8 mouse cellular contexts compared by ENCODE assay signal in the genomic region with DNA sequence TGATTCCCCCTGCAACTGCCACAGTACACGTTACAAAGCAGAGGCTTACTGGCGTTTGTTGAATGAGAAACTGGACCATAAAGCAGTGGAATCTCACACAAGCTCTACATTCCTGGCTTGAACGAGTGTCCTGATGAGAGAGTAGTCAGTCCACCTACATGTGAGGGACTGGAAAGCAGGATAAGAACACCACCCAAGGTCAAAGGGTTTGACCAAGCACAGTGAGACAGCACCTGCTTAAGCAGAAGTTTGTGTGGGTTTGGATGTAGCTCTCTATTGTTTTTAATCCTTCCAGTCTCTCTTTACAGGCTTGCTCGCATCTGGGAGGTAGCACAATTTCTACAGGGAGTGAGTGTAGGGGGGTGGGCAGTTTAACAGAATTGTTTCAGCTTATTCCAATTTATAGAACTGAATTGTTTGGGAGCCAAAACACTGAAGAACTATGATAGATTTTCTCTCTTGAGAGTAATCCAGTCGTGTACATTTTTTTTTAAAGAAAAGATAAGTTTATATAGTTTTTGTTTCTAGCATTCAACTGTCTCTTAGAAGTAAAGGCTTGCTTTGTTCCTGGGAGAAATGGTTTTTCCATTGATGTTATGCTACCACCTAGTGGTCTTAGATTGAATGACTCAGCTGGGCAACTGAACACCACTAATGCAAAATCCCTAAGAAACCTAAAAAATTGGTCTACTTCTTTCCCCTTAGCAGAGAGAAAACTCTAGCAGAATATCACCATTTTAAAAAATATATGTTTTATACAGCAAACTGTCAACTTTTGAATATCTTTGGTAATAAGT.
A peak's percentile ranks its signal among the peaks of the same experiment; 100 is the strongest.
DNase-seq lines count a peak whose midpoint lies in the region; ATAC-seq lines count a peak whose summit lies in the region.

No protein-coding gene starts in this region.

- H3K9ac ChIP-seq in neural tube, embryonic 13.5 days = no peak overlapping the region

- ATAC-seq in neural tube, embryonic 13.5 days (ENCODE audit: low read depth) = peak; percentile 72; the same call in 1 of the 2 replicates

- peak; percentile 29 for DNase-seq in adrenal gland, postnatal 10 days
- no peak for DNase-seq in adrenal gland, postnatal 25 days
- DNase-seq in right cerebral cortex, adult 2 months (ENCODE audit: low spot score in 2 of 2) = peak; percentile 14 to 55
- no peak for DNase-seq in right cerebral cortex, postnatal 14 days
- peak; percentile 70 for DNase-seq in forelimb bud, embryonic 11.5 days (ENCODE audit: low read depth, low spot score)
- DNase-seq in layer of hippocampus, postnatal 14 days (ENCODE audit: low spot score in 2 of 2) = peak; percentile 4 to 78
- no peak for DNase-seq in urinary bladder, postnatal 10 days (ENCODE audit: low spot score)

- H3K36me3 ChIP-seq in neural tube, embryonic 13.5 days = no peaks in the 10 kb centered on the region

- H3K27me3 ChIP-seq in neural tube, embryonic 13.5 days = no peaks in the 10 kb centered on the region

- H3K4me1 ChIP-seq in neural tube, embryonic 13.5 days (replicated peaks) = no peaks in the 10 kb centered on the region

- H3K9me3 ChIP-seq in neural tube, embryonic 13.5 days = no peaks in the 10 kb centered on the region

- no peak overlapping the region for H3K27ac ChIP-seq in neural tube, embryonic 13.5 days (replicated peaks)

- WGBS in neural tube, embryonic 13.5 days = 16% methylated on average over 5 of the region's 5 CpGs

- H3K4me2 ChIP-seq in neural tube, embryonic 13.5 days = no peak overlapping the region

- H3K4me3 ChIP-seq in neural tube, embryonic 13.5 days = no peak overlapping the region

Comparison
In these comparisons a context has a peak if more than half of its experiments do, and no peak if none do; other contexts are left out.
1. DNase-seq: peak in adrenal gland, postnatal 10 days (single experiment), right cerebral cortex, adult 2 months (2 of 2), forelimb bud, embryonic 11.5 days (single experiment) and layer of hippocampus, postnatal 14 days (2 of 2); none in adrenal gland, postnatal 25 days (single experiment), right cerebral cortex, postnatal 14 days (single experiment) and urinary bladder, postnatal 10 days (single experiment).